Mouse (Mus musculus) liver, embryonic 12.5 days (tissue): Measurements from ENCODE around the gene Agtpbp1. TPM values are rescaled to one million over a fixed set of nuclear protein-coding genes. Genes with fewer than 3 reads are reported as not detected.
A peak's percentile ranks its signal among the peaks of the same experiment; 100 is the strongest.

Experiments
- ATAC-seq: fragments of 200-750 bp; cut with Nextera tagmentation; 2 replicates; pipeline ENCODE4 v1.8.0; 2017; ENCODE audit warnings: moderate number of reproducible peaks, mild to moderate bottlenecking, moderate library complexity
- H3K27ac ChIP-seq: fragments of 300-500 bp; sonication (generic); 2 replicates; pipeline ENCODE4 v1.5.1; 2016; ENCODE audit warnings: mild to moderate bottlenecking
- H3K27me3 ChIP-seq: fragments of 300-500 bp; sonication (generic); replicated peaks from 2 replicates; pipeline ENCODE4 v1.6.1; 2016; ENCODE audit warnings: mild to moderate bottlenecking, moderate library complexity
- H3K36me3 ChIP-seq: fragments of 300-500 bp; sonication (generic); 2 replicates; pipeline ENCODE4 v1.6.1; 2016; ENCODE audit warnings: mild to moderate bottlenecking, moderate library complexity
- H3K4me1 ChIP-seq: fragments of 300-500 bp; sonication (generic); 2 replicates; pipeline ENCODE4 v1.6.1; 2016
- H3K4me2 ChIP-seq: fragments of 300-500 bp; sonication (generic); 2 replicates; pipeline ENCODE4 v1.6.1; 2016; ENCODE audit warnings: mild to moderate bottlenecking, moderate library complexity
- H3K4me3 ChIP-seq: fragments of 300-500 bp; sonication (generic); 2 replicates; pipeline ENCODE4 v1.5.1; 2016; ENCODE audit warnings: mild to moderate bottlenecking, moderate library complexity
- H3K9ac ChIP-seq: fragments of 300-500 bp; sonication (generic); 2 replicates; pipeline ENCODE4 v1.6.1; 2016; ENCODE audit warnings: mild to moderate bottlenecking, moderate library complexity
- H3K9me3 ChIP-seq: fragments of 300-500 bp; sonication (generic); replicated peaks from 2 replicates; pipeline ENCODE4 v1.6.1; 2016; ENCODE audit warnings: mild to moderate bottlenecking, moderate library complexity
- WGBS: fragments of 180-500 bp; shearing (Covaris S2); methylation state at CpG from one replicate; pipeline ENCODE4 v1.1.7; 2016; ENCODE audit not compliant: insufficient replicate concordance; 5-methylcytosine and 5-hydroxymethylcytosine counted together
- polyA plus RNA-seq: library from polyadenylated mRNA; unstranded; fragments of >200 nt; fragmentation: Nextera tagmentation; extraction: Ambion mirVana; gene quantifications from 2 replicates; pipeline ENCODE4 v1.2.1, GENCODE M21; 2016

The Agtpbp1 gene
- polyA plus RNA-seq, 1 experiment from 2014 or later, result 12.1 TPM

DNA sequence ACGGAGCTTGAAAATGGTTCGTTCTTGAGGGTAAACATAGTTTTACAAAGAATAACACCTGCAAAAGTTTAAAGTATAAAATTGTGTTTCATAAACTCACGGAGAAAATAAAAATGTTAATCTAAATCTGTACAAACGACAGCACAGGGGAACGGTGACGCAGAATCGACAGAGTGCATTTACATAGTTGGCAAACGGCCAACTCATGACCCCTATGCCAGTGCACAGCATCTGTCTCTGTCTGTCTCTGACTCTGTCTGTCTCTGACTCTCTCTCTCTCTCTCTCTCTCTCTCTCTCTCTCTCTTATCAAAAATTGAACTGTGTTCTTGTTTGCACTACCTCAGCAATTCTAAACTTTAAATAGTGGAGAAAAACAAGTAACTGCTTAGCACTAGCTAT, 110.1 kb downstream of the Agtpbp1 start:
- Histone ChIP-seq H3K9ac (no peak overlapping the region), H3K4me1 (no peaks in the 10 kb centered on the region), H3K27ac (no peak overlapping the region), H3K9me3 (no peaks in the 10 kb centered on the region), H3K4me2 (no peak overlapping the region), H3K27me3 (no peaks in the 10 kb centered on the region), H3K4me3 (no peak overlapping the region), H3K36me3 (peaks cover 51% of the 10 kb centered on the region)
- no peak for ATAC-seq
- WGBS, result 85% methylated on average over 8 of the region's 8 CpGs

GRCm38 (mm10) chr13:59473341-59473740, 111.7 kb downstream of the Agtpbp1 start:
- H3K27me3 ChIP-seq, result no peaks in the 10 kb centered on the region
- H3K4me2 ChIP-seq, result no peak overlapping the region
- no peaks in the 10 kb centered on the region for H3K4me1 ChIP-seq
- H3K27ac ChIP-seq, result no peak overlapping the region
- no peak for ATAC-seq
- no peak overlapping the region for H3K9ac ChIP-seq
- WGBS, result 84% methylated on average over 10 of the region's 10 CpGs
- peaks cover 51% of the 10 kb centered on the region for H3K36me3 ChIP-seq
- H3K9me3 ChIP-seq, result no peaks in the 10 kb centered on the region
- H3K4me3 ChIP-seq, result no peak overlapping the region

GRCm38 (mm10) chr13:59472222-59472621, 112.8 kb downstream of the Agtpbp1 start:
- no peaks in the 10 kb centered on the region for H3K27me3 ChIP-seq
- H3K4me2 ChIP-seq, result no peak overlapping the region
- no peak overlapping the region for H3K27ac ChIP-seq
- no peak overlapping the region for H3K4me3 ChIP-seq
- no peak for ATAC-seq
- no peak overlapping the region for H3K9ac ChIP-seq
- H3K9me3 ChIP-seq, result no peaks in the 10 kb centered on the region
- H3K36me3 ChIP-seq, result peaks cover 43% of the 10 kb centered on the region
- WGBS, result 80% methylated on average over 5 of the region's 5 CpGs
- H3K4me1 ChIP-seq, result no peaks in the 10 kb centered on the region

GRCm38 (mm10) chr13:59469701-59470100, 115.3 kb downstream of the Agtpbp1 start:
- H3K4me3 ChIP-seq, result no peak overlapping the region
- no peak for ATAC-seq
- 77% methylated on average over 5 of the region's 5 CpGs for WGBS

GRCm38 (mm10) chr13:59468181-59468802, 116.7 kb downstream of the Agtpbp1 start:
- Histone ChIP-seq H3K4me2 (no peak overlapping the region), H3K4me3 (no peak overlapping the region), H3K27me3 (no peaks in the 10 kb centered on the region), H3K9ac (no peak overlapping the region), H3K4me1 (no peaks in the 10 kb centered on the region), H3K36me3 (peaks cover 29% of the 10 kb centered on the region), H3K9me3 (no peaks in the 10 kb centered on the region), H3K27ac (no peak overlapping the region)
- 72% methylated on average over 8 of the region's 8 CpGs for WGBS
- ATAC-seq, result no peak

More at GRCm38 (mm10) chr13:59469701-59470100, 115.3 kb downstream of the Agtpbp1 start:
- H3K36me3 ChIP-seq, result peaks cover 36% of the 10 kb centered on the region
- no peak overlapping the region for H3K4me2 ChIP-seq
- H3K9ac ChIP-seq, result no peak overlapping the region
- no peak overlapping the region for H3K27ac ChIP-seq
- H3K27me3 ChIP-seq, result no peaks in the 10 kb centered on the region
- H3K9me3 ChIP-seq, result no peaks in the 10 kb centered on the region
- H3K4me1 ChIP-seq, result no peaks in the 10 kb centered on the region

DNA sequence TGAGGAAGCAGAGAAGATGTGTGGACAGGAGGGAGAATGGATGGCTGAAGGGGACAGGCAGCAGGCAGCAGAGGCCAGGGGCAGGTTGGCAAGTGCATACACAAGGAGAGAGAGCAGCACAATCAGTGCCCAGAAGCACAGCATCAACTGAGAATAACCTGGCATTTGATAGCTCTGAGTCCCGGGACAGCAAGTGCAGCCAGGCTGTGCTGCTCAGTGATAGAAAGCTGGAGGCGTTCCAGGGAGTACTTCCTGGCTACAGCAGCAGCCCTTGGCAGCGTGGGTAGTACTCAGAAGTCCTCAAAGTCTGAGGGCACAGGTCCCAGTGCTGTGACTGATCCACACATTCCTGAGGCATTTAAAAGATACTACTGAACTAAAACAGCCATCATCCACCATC, 117.4 kb downstream of the Agtpbp1 start:
- no peak overlapping the region for H3K4me3 ChIP-seq
- no peak overlapping the region for H3K9ac ChIP-seq
- peaks cover 27% of the 10 kb centered on the region for H3K36me3 ChIP-seq
- ATAC-seq, result no peak
- 62% methylated on average over 3 of the region's 3 CpGs for WGBS
- H3K4me1 ChIP-seq, result no peaks in the 10 kb centered on the region
- H3K27me3 ChIP-seq, result no peaks in the 10 kb centered on the region
- no peak overlapping the region for H3K4me2 ChIP-seq
- H3K9me3 ChIP-seq, result no peaks in the 10 kb centered on the region
- H3K27ac ChIP-seq, result no peak overlapping the region

GRCm38 (mm10) chr13:59460958-59461357, 124.1 kb downstream of the Agtpbp1 start:
- peaks cover 37% of the 10 kb centered on the region for H3K36me3 ChIP-seq
- no peak for ATAC-seq

GRCm38 (mm10) chr13:59456203-59456602, 128.8 kb downstream of the Agtpbp1 start:
- Histone ChIP-seq H3K4me1 (peaks cover 7% of the 10 kb centered on the region; the same call in 1 of the 2 replicates), H3K27ac (no peak overlapping the region), H3K4me2 (no peak overlapping the region), H3K27me3 (no peaks in the 10 kb centered on the region), H3K36me3 (peaks cover 35% of the 10 kb centered on the region; the same call in 1 of the 2 replicates), H3K4me3 (no peak overlapping the region), H3K9me3 (no peaks in the 10 kb centered on the region), H3K9ac (no peak overlapping the region)
- 71% methylated on average over 1 of the region's 1 CpGs for WGBS
- no peak for ATAC-seq

More at GRCm38 (mm10) chr13:59460958-59461357, 124.1 kb downstream of the Agtpbp1 start:
- WGBS, result 78% methylated on average over 3 of the region's 3 CpGs
- H3K27me3 ChIP-seq, result no peaks in the 10 kb centered on the region
- no peaks in the 10 kb centered on the region for H3K9me3 ChIP-seq
- no peak overlapping the region for H3K4me3 ChIP-seq
- no peak overlapping the region for H3K27ac ChIP-seq
- H3K4me1 ChIP-seq, result no peaks in the 10 kb centered on the region
- H3K9ac ChIP-seq, result no peak overlapping the region
- H3K4me2 ChIP-seq, result no peak overlapping the region

DNA sequence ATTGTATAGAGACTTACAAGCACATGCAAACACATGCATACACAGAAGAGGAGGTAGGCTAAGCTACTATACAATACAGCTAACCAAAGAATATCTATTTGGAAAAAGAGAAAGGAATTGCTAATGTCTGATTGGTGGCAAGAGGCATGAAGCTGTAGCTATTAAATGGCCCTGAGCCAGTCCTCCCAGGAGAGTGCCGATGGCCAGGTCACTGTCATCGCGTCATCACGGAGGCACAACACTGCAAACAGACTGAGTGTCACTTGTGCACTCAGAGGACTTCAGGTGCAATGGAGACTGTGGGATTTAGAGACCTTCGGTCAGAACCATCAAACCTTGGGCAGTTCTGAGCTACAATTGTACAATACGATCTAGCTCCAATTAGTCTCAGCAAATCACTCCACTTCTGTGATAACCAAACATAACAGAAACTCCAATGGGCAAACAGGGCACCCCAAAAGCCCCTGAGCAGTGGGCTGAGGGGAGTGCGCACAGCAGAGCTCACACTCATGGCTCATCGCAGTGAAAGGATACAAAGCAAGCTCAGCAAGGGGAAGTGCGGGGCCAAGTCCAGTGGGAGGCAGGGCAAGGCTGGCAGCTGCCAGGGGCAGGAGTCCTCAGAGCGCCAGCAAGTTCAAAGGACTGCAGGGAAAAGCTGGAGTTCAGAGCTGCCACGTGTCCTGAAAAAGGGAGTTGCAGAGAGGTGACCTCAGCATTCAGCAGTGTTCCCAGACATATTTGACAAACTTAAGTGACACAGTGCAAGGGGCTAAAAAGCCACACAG, 130.8 kb downstream of the Agtpbp1 start:
- H3K4me3 ChIP-seq, result no peak overlapping the region
- H3K4me2 ChIP-seq, result no peak overlapping the region
- H3K4me1 ChIP-seq, result peaks cover 7% of the 10 kb centered on the region; the same call in 1 of the 2 replicates
- ATAC-seq, result 0 out of 2 replicates have a peak, but pooled peaks have one; percentile 5
- H3K27me3 ChIP-seq, result no peaks in the 10 kb centered on the region
- H3K9ac ChIP-seq, result no peak overlapping the region
- no peaks in the 10 kb centered on the region for H3K9me3 ChIP-seq
- H3K27ac ChIP-seq, result no peak overlapping the region
- WGBS, result 82% methylated on average over 11 of the region's 11 CpGs
- peaks cover 29% of the 10 kb centered on the region; the same call in 1 of the 2 replicates for H3K36me3 ChIP-seq

GRCm38 (mm10) chr13:59453582-59453981, 131.4 kb downstream of the Agtpbp1 start:
- Histone ChIP-seq H3K4me3 (no peak overlapping the region), H3K36me3 (peaks cover 31% of the 10 kb centered on the region; the same call in 1 of the 2 replicates), H3K9me3 (no peaks in the 10 kb centered on the region), H3K9ac (no peak overlapping the region), H3K4me1 (peaks cover 7% of the 10 kb centered on the region; the same call in 1 of the 2 replicates), H3K27ac (no peak overlapping the region), H3K27me3 (no peaks in the 10 kb centered on the region), H3K4me2 (no peak overlapping the region)
- 74% methylated on average over 6 of the region's 6 CpGs for WGBS
- no peak for ATAC-seq

DNA sequence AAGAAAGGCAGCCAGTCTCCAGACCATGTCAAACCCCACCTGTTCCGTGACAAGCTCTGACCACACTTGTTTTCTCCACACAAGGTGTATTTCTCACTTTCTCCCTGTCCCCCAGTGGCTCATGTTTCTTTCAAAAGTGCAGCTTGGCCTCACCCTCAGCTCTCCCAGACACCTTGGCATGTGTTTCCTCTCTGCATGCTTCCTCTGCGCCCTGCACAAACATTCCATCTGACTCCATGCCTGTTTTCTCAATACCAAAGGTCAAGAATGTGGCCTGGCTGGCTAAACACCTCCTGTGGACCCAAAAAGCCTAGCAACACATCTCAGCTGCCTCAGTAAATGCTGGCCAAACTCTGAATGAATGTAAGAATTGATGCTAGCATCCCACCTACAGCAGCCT, 132.0 kb downstream of the Agtpbp1 start:
- peaks cover 7% of the 10 kb centered on the region; the same call in 1 of the 2 replicates for H3K4me1 ChIP-seq
- no peak overlapping the region for H3K4me2 ChIP-seq
- no peak overlapping the region for H3K4me3 ChIP-seq
- 73% methylated on average over 2 of the region's 2 CpGs for WGBS
- H3K27ac ChIP-seq, result no peak overlapping the region
- ATAC-seq, result no peak
- no peak overlapping the region for H3K9ac ChIP-seq
- peaks cover 31% of the 10 kb centered on the region; the same call in 1 of the 2 replicates for H3K36me3 ChIP-seq
- H3K9me3 ChIP-seq, result no peaks in the 10 kb centered on the region
- H3K27me3 ChIP-seq, result no peaks in the 10 kb centered on the region

DNA sequence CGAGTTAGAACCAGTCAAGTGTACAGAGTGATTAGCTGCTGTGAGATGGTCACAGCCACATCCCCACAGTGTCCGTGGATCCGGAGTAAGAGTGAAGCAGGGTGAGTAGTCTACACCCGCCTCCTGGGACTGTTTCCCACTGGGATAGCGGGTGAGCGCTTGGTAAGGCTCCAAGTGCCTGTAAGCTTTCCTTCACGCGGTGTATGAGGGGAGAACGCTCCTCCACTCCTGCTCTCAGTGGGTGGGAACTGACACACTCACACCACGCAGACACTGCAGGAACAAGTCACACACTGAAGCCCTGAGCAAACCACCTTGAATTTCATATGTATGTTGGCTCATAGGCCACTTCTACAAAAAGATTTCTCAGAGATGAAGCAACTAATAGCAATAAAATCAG, 134.2 kb downstream of the Agtpbp1 start:
- Histone ChIP-seq H3K4me3 (no peak overlapping the region), H3K9ac (no peak overlapping the region), H3K27me3 (no peaks in the 10 kb centered on the region), H3K4me2 (no peak overlapping the region), H3K27ac (no peak overlapping the region), H3K9me3 (no peaks in the 10 kb centered on the region), H3K36me3 (peaks cover 34% of the 10 kb centered on the region; the same call in 1 of the 2 replicates), H3K4me1 (peaks cover 7% of the 10 kb centered on the region; the same call in 1 of the 2 replicates)
- ATAC-seq, result no peak
- WGBS, result 83% methylated on average over 10 of the region's 10 CpGs
